Mouse (Mus musculus): Measurements from ENCODE around the gene Ncam1. TPM values are rescaled to one million over a fixed set of nuclear protein-coding genes. Genes with fewer than 3 reads are reported as not detected.

The Ncam1 gene
- polyA plus RNA-seq, 1 experiment from 2014 or later: 65.1 TPM

DNA sequence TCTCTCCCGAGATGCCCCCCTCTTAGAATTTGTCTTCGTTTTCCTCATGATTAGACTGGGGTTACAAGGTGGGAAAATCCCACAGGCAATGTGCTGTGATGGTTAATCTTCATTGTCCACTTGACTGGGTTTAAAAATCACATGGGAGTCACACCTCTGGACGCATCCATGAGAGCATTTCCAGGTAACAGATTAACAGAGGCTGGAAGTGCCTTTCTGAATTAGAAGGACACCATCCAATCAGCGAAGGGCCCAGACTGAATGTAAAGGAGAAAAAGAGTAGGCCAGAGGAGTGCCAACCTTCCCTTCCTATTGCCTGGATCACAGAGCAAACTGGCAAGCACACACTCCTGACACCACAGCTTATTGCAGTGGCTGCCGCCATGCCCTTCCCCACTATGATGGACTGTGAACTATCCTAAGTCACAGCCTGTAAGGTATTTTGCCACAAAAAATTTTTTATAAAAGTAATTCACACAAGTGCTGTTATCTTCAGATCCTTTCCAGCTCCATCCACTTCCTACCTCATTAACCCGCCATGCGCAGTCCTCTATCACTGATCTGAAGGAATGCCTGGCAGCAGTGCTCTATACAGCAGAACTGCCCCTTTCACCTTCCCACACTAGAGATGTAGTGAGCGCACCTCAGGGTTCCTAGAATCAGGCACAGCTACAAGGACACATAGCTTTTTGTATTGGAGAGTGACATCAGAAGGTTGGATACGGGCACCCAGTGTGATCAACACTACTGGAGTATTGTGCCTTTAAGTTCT, 94.3 kb downstream of the Ncam1 start:
- Histone ChIP-seq H3K36me3 (ENCODE audit: control insufficient read depth, insufficient read depth, low read length) (no peaks in the 10 kb centered on the region), H3K27ac (ENCODE audit: low read length) (no peak overlapping the region), H3K9me3 (ENCODE audit: control insufficient read depth, low read length) (no peaks in the 10 kb centered on the region), H3K4me3 (ENCODE audit: low read length) (no peak overlapping the region), H3K9ac (ENCODE audit: low read depth, low read length) (no peak overlapping the region), H3K27me3 (replicated peaks; ENCODE audit: control insufficient read depth, insufficient read depth, low read length) (no peaks in the 10 kb centered on the region), H3K4me1 (ENCODE audit: control insufficient read depth, insufficient read depth, low read length) (no peaks in the 10 kb centered on the region), H3K4me2 (ENCODE audit: low read depth, low read length) (no peak overlapping the region)
- ATAC-seq: no peak
- 84% methylated on average over 9 of the region's 9 CpGs for WGBS

DNA sequence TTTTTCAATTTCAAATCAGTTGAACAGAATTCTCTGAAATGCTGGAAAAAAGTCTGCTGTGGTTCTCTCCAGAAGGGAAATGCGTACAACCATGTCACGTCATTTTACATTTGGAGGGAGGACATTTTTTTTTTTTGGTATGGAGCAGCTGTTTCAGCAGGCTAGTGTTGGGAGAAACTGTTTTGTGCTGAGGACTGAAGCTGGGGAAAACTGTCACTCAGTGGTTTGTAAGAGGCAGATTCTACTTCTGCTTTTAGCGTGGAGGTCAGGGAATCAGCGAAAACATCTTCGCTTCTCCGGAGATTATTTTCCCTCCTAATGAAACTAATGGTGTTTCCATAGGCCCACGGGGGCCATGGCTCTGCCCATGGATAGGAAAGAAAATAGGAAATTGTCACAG, 103.4 kb downstream of the Ncam1 start:
- no peak overlapping the region for H3K9ac ChIP-seq (ENCODE audit: low read depth, low read length)
- WGBS: 82% methylated on average over 7 of the region's 7 CpGs

DNA sequence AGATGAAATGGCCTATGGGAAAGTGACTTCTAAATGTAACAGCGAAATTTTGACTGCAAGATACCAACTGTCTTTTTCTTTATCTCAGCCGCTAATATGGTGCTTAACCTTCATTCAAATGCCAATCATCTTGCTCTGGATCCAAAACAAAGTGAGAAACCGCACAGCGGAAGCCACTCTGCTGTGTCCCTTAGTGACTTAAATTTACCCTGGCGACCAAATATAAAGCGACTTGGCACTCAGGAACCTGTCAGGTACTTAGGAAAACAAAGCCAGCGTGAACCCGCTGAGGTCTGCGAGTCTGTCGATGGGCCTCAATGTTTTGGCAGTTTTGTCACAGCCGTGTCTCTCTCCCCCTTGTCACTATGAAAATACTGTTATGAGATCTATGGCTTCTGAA, 105.9 kb downstream of the Ncam1 start:
- Histone ChIP-seq H3K4me2 (ENCODE audit: low read depth, low read length) (no peak overlapping the region), H3K9ac (ENCODE audit: low read depth, low read length) (no peak overlapping the region), H3K9me3 (ENCODE audit: control insufficient read depth, low read length) (no peaks in the 10 kb centered on the region), H3K4me3 (ENCODE audit: low read length) (no peak overlapping the region), H3K27me3 (replicated peaks; ENCODE audit: control insufficient read depth, insufficient read depth, low read length) (no peaks in the 10 kb centered on the region), H3K36me3 (ENCODE audit: control insufficient read depth, insufficient read depth, low read length) (no peaks in the 10 kb centered on the region), H3K4me1 (ENCODE audit: control insufficient read depth, insufficient read depth, low read length) (no peaks in the 10 kb centered on the region), H3K27ac (ENCODE audit: low read length) (no peak overlapping the region)
- ATAC-seq: no peak
- WGBS: 83% methylated on average over 11 of the region's 11 CpGs

More for the DNA sequence above, 103.4 kb downstream of the Ncam1 start:
- ATAC-seq: no peak
- Histone ChIP-seq H3K27ac (ENCODE audit: low read length) (no peak overlapping the region), H3K27me3 (replicated peaks; ENCODE audit: control insufficient read depth, insufficient read depth, low read length) (no peaks in the 10 kb centered on the region), H3K4me1 (ENCODE audit: control insufficient read depth, insufficient read depth, low read length) (no peaks in the 10 kb centered on the region), H3K4me2 (ENCODE audit: low read depth, low read length) (no peak overlapping the region), H3K4me3 (ENCODE audit: low read length) (no peak overlapping the region), H3K36me3 (ENCODE audit: control insufficient read depth, insufficient read depth, low read length) (no peaks in the 10 kb centered on the region), H3K9me3 (ENCODE audit: control insufficient read depth, low read length) (no peaks in the 10 kb centered on the region)

DNA sequence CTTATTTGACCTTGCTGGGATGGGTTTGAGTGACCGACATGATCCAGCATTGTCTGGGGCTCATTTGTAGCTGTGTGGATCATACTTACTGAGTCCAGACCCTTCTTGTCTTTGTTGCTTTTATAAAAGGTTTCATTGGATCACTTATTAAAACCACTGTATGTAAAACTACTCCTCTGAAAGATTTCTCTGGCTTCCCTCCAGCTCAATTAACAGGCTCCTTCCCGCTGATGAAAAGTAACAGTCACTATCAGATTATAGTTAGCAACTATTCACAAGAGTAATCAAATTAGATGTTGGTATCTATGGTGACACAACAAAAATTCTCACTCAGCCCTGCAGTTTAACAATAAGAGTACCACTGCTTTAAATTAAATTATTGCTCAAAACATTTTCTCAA, 107.4 kb downstream of the Ncam1 start:
- no peak overlapping the region for H3K9ac ChIP-seq (ENCODE audit: low read depth, low read length)
- no peaks in the 10 kb centered on the region for H3K36me3 ChIP-seq (ENCODE audit: control insufficient read depth, insufficient read depth, low read length)
- no peaks in the 10 kb centered on the region for H3K9me3 ChIP-seq (ENCODE audit: control insufficient read depth, low read length)
- no peaks in the 10 kb centered on the region for H3K27me3 ChIP-seq (replicated peaks; ENCODE audit: control insufficient read depth, insufficient read depth, low read length)
- no peak for ATAC-seq
- H3K4me2 ChIP-seq (ENCODE audit: low read depth, low read length): no peak overlapping the region
- no peak overlapping the region for H3K27ac ChIP-seq (ENCODE audit: low read length)
- H3K4me1 ChIP-seq (ENCODE audit: control insufficient read depth, insufficient read depth, low read length): no peaks in the 10 kb centered on the region
- no peak overlapping the region for H3K4me3 ChIP-seq (ENCODE audit: low read length)
- 64% methylated on average over 2 of the region's 2 CpGs for WGBS

DNA sequence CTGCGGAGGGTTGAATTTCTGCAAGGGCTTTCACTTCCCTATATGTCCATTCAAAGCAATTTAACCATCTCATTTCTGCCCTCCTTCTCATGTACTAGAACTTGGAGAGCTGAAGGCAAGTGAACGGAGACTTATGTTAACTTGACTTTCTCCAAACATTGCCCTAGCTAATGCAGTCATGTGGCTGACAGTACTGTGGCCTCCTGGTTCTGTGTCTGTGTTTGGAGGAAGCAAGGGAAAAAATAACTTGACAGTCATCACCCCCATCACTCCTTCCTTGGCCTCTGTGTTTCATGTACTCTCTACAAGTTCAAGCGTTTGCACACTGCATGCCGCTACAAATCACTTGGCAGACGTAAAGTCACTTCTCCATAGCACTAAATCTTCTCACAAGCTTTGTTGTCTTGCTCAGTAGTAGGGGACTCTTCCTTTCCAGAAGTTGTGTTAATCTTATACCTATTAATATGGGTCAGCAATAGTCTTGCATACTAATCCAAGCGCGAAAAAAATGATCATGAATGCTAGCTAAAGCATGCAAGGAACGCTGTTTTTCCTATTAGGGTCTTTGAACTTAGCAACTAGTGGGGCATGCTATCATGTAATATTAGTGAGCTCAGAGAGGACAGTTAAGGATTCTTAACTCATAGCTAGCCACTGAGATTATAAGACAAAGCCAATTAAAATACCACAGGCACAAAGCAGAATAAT, 115.0 kb downstream of the Ncam1 start:
- no peaks in the 10 kb centered on the region for H3K27me3 ChIP-seq (replicated peaks; ENCODE audit: control insufficient read depth, insufficient read depth, low read length)
- WGBS: 75% methylated on average over 8 of the region's 8 CpGs
- H3K36me3 ChIP-seq (ENCODE audit: control insufficient read depth, insufficient read depth, low read length): no peaks in the 10 kb centered on the region
- H3K9me3 ChIP-seq (ENCODE audit: control insufficient read depth, low read length): no peaks in the 10 kb centered on the region
- no peak overlapping the region for H3K9ac ChIP-seq (ENCODE audit: low read depth, low read length)
- ATAC-seq: no peak
- H3K27ac ChIP-seq (ENCODE audit: low read length): no peak overlapping the region
- no peak overlapping the region for H3K4me2 ChIP-seq (ENCODE audit: low read depth, low read length)
- H3K4me3 ChIP-seq (ENCODE audit: low read length): no peak overlapping the region
- H3K4me1 ChIP-seq (ENCODE audit: control insufficient read depth, insufficient read depth, low read length): no peaks in the 10 kb centered on the region

DNA sequence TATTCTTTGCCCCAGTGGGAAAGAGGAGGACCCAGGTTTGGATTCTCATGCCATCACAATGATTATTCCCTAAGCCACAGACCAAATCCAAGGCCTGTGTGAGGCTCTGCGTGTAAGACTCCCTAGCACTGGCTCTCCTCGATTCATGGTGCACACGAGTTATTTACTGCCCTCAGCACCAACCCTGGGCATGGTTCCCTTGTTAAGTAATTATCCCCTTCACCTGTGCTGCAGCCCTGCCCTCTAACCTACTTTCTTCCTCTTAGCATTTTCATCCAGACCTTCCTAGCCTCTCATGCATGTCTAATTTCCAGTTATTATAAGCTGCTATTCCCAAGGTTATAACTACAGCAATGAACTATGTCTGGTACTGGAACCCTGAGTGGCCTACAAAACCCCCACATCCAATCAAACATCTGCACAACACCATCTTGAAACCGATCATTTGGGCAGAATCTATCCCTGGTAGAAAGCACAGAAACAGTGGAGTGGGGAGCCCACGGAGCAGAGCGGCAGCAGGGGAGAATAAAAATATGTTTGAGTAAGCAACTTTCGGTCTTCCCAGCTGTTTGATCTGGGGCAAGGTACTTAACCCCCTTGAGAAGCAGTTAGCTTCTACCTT, 116.8 kb downstream of the Ncam1 start:
- ATAC-seq: no peak
- no peaks in the 10 kb centered on the region for H3K9me3 ChIP-seq (ENCODE audit: control insufficient read depth, low read length)
- WGBS: 73% methylated on average over 7 of the region's 7 CpGs

DNA sequence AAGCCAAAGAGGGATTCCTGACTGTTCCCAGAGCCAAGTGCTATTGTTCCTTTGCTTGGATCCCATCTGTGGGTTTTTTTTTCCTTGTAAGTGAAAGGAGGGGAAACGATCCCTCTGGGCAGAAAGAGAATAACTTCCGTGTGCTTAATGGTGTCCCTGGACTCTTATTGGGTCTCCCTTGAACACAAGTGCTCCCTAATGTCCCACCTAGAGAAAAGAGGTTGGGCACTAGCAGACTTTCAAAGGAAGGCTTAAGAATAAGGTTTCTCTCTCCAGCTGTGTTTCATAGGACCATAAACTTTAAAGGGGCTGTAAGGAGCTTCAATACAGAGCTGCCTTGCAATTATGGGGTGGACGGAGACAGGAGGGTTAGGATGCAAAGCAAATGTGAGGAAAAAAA, 119.5 kb downstream of the Ncam1 start:
- H3K27ac ChIP-seq (ENCODE audit: low read length): no peak overlapping the region
- H3K27me3 ChIP-seq (replicated peaks; ENCODE audit: control insufficient read depth, insufficient read depth, low read length): no peaks in the 10 kb centered on the region
- ATAC-seq: no peak
- no peak overlapping the region for H3K4me2 ChIP-seq (ENCODE audit: low read depth, low read length)
- WGBS: 48% methylated on average over 3 of the region's 3 CpGs
- no peaks in the 10 kb centered on the region for H3K9me3 ChIP-seq (ENCODE audit: control insufficient read depth, low read length)
- H3K4me3 ChIP-seq (ENCODE audit: low read length): no peak overlapping the region
- no peaks in the 10 kb centered on the region for H3K36me3 ChIP-seq (ENCODE audit: control insufficient read depth, insufficient read depth, low read length)
- no peak overlapping the region for H3K9ac ChIP-seq (ENCODE audit: low read depth, low read length)
- no peaks in the 10 kb centered on the region for H3K4me1 ChIP-seq (ENCODE audit: control insufficient read depth, insufficient read depth, low read length)

More for the DNA sequence above, 116.8 kb downstream of the Ncam1 start:
- Histone ChIP-seq H3K27me3 (replicated peaks; ENCODE audit: control insufficient read depth, insufficient read depth, low read length) (no peaks in the 10 kb centered on the region), H3K36me3 (ENCODE audit: control insufficient read depth, insufficient read depth, low read length) (no peaks in the 10 kb centered on the region), H3K4me1 (ENCODE audit: control insufficient read depth, insufficient read depth, low read length) (no peaks in the 10 kb centered on the region), H3K9ac (ENCODE audit: low read depth, low read length) (no peak overlapping the region), H3K27ac (ENCODE audit: low read length) (no peak overlapping the region), H3K4me2 (ENCODE audit: low read depth, low read length) (no peak overlapping the region), H3K4me3 (ENCODE audit: low read length) (no peak overlapping the region)

DNA sequence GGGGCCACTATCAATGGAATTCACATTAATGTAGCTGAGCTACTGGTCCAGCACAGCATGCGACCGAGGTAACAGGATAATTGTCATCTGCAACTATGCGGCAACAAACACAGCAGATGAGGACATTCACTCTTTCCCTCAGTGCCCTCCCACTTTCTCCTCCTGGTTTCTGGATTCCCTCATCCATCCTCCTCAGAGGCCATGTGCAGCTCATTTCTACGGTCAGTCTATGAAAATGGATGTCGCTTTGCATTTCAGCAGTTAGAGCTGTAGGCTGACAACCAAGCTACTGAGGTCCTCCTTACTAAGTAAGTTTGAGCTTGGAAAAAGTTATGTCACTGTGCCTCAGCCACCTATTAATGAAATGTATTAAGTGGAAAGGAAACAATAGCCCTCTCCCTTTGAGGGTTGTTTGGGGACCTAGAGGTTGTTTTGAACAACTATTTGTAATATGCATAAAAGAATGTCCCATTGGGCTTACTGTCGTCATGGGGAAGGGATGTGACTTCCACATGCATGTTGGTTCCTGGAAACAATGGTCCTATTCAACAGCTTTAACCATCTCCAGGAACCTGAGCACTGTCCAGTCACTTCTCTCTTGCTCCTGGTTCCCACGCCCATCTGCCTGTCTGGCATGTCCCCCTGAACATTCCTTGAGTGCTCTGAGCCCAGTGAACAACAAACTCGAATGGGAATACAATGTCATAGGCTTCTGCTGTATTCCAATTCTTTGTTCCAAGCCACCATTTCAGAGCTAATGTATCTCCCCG, 122.8 kb downstream of the Ncam1 start:
- H3K9ac ChIP-seq (ENCODE audit: low read depth, low read length): no peak overlapping the region
- 66% methylated on average over 9 of the region's 9 CpGs for WGBS
- no peaks in the 10 kb centered on the region for H3K4me1 ChIP-seq (ENCODE audit: control insufficient read depth, insufficient read depth, low read length)
- no peaks in the 10 kb centered on the region for H3K36me3 ChIP-seq (ENCODE audit: control insufficient read depth, insufficient read depth, low read length)
- H3K4me3 ChIP-seq (ENCODE audit: low read length): no peak overlapping the region
- H3K9me3 ChIP-seq (ENCODE audit: control insufficient read depth, low read length): no peaks in the 10 kb centered on the region
- H3K4me2 ChIP-seq (ENCODE audit: low read depth, low read length): no peak overlapping the region
- H3K27me3 ChIP-seq (replicated peaks; ENCODE audit: control insufficient read depth, insufficient read depth, low read length): no peaks in the 10 kb centered on the region
- H3K27ac ChIP-seq (ENCODE audit: low read length): no peak overlapping the region
- ATAC-seq: no peak

DNA sequence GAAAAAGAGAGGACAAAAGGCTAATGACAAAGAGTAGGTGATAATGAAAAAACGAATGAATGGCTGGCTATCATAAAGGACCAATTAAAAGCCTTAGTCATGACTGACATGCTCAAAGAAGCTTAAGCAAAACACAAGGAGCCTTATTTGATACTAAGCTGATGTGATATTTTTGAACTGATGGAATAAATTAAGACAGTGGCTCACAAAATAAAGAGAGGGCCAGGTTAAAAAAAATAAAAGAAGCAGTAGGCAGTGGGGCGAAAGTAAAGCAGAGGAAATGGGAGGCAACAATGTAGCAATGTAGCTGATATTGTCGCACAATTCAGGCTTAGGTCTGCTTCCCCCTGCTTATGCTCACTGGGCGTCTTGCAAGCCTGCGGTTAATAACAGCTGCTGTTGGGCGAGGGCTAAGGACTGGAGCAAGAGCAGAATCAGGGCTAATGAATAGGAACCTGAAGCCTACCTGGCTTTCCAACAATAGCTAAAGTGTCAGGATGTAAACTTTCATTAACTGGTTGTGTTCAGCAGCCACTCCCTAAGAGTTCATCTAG, 126.0 kb downstream of the Ncam1 start:
- Histone ChIP-seq H3K27me3 (replicated peaks; ENCODE audit: control insufficient read depth, insufficient read depth, low read length) (no peaks in the 10 kb centered on the region), H3K9ac (ENCODE audit: low read depth, low read length) (no peak overlapping the region), H3K9me3 (ENCODE audit: control insufficient read depth, low read length) (no peaks in the 10 kb centered on the region), H3K27ac (ENCODE audit: low read length) (no peak overlapping the region), H3K4me1 (ENCODE audit: control insufficient read depth, insufficient read depth, low read length) (no peaks in the 10 kb centered on the region), H3K4me3 (ENCODE audit: low read length) (no peak overlapping the region), H3K36me3 (ENCODE audit: control insufficient read depth, insufficient read depth, low read length) (no peaks in the 10 kb centered on the region), H3K4me2 (ENCODE audit: low read depth, low read length) (no peak overlapping the region)
- 67% methylated on average over 6 of the region's 6 CpGs for WGBS
- no peak for ATAC-seq

Measured in intestine, embryonic 16.5 days (tissue).